Mouse (Mus musculus): ENCODE measurements around the gene Rapgef6. TPM values are rescaled to one million over a fixed set of nuclear protein-coding genes. Genes with fewer than 3 reads are reported as not detected.

Rapgef6 gene
- total and polyA plus RNA-seq, 2 experiments, result 8.7 to 14.1 TPM

- 0 out of 2 replicates have a peak overlapping the region, but pooled peaks have one; percentile 26 for H3K27ac ChIP-seq (replicated peaks; ENCODE audit: insufficient read depth, low read depth, low read length)
- WGBS, result 29% methylated on average over 2 of the region's 2 CpGs
- peaks cover 1% of the 10 kb centered on the region; the same call in 1 of the 2 replicates for H3K36me3 ChIP-seq (ENCODE audit: control insufficient read depth, insufficient read depth, low read length)
- DNase-seq (ENCODE audit: extremely low read depth, low read depth, low spot score), result peak; percentile 91
- H3K9ac ChIP-seq (ENCODE audit: low read depth, low read length), result no peak overlapping the region
- peaks cover 3% of the 10 kb centered on the region; the same call in 1 of the 2 replicates for H3K4me1 ChIP-seq (ENCODE audit: control insufficient read depth, insufficient read depth, low read length)
- H3K79me2 ChIP-seq (ENCODE audit: control insufficient read depth, insufficient read depth, low read length), result no peaks in the 10 kb centered on the region; the same call in 1 of the 2 replicates
- H3K27me3 ChIP-seq (ENCODE audit: control insufficient read depth, insufficient read depth, low read length), result no peaks in the 10 kb centered on the region
- H3K4me3 ChIP-seq (ENCODE audit: insufficient read depth, low read depth, low read length), result no peak overlapping the region
- TF ChIP-seq CTCF (IDR thresholded peaks at IDR 0.05; ENCODE audit: low read depth, low read length) (no peak), POLR2A (IDR thresholded peaks at IDR 0.05; ENCODE audit: extremely low read depth, insufficient read depth, low read length) (no peak)
Observed at GRCm38 (mm10) chr11:54574741-54575140, 52.1 kb downstream of the Rapgef6 start.

- Histone ChIP-seq H3K9ac (ENCODE audit: low read depth, low read length) (no peak overlapping the region), H3K36me3 (ENCODE audit: control insufficient read depth, insufficient read depth, low read length) (no peaks in the 10 kb centered on the region), H3K27ac (replicated peaks; ENCODE audit: insufficient read depth, low read depth, low read length) (no peak overlapping the region), H3K27me3 (ENCODE audit: control insufficient read depth, insufficient read depth, low read length) (no peaks in the 10 kb centered on the region), H3K79me2 (ENCODE audit: control insufficient read depth, insufficient read depth, low read length) (no peaks in the 10 kb centered on the region), H3K4me1 (ENCODE audit: control insufficient read depth, insufficient read depth, low read length) (no peaks in the 10 kb centered on the region), H3K4me3 (ENCODE audit: insufficient read depth, low read depth, low read length) (no peak overlapping the region)
- TF ChIP-seq CTCF (IDR thresholded peaks at IDR 0.05; ENCODE audit: low read depth, low read length) (no peak), POLR2A (IDR thresholded peaks at IDR 0.05; ENCODE audit: extremely low read depth, insufficient read depth, low read length) (no peak)
- no peak for DNase-seq (ENCODE audit: extremely low read depth, low read depth, low spot score)
- WGBS, result 85% methylated on average over 3 of the region's 3 CpGs
Observed at GRCm38 (mm10) chr11:54592585-54592984, 69.9 kb downstream of the Rapgef6 start.

GRCm38 (mm10) chr11:54594049-54594448 lies 71.4 kb downstream of the Rapgef6 start:
- Histone ChIP-seq H3K4me1 (ENCODE audit: control insufficient read depth, insufficient read depth, low read length) (no peaks in the 10 kb centered on the region), H3K4me3 (ENCODE audit: insufficient read depth, low read depth, low read length) (no peak overlapping the region), H3K79me2 (ENCODE audit: control insufficient read depth, insufficient read depth, low read length) (no peaks in the 10 kb centered on the region), H3K27ac (replicated peaks; ENCODE audit: insufficient read depth, low read depth, low read length) (no peak overlapping the region), H3K27me3 (ENCODE audit: control insufficient read depth, insufficient read depth, low read length) (no peaks in the 10 kb centered on the region), H3K36me3 (ENCODE audit: control insufficient read depth, insufficient read depth, low read length) (no peaks in the 10 kb centered on the region), H3K9ac (ENCODE audit: low read depth, low read length) (no peak overlapping the region)
- no peak for TF ChIP-seq POLR2A (IDR thresholded peaks at IDR 0.05; ENCODE audit: extremely low read depth, insufficient read depth, low read length)
- no peak for TF ChIP-seq CTCF (IDR thresholded peaks at IDR 0.05; ENCODE audit: low read depth, low read length)
- DNase-seq (ENCODE audit: extremely low read depth, low read depth, low spot score), result no peak
- WGBS, result 95% methylated on average over 2 of the region's 2 CpGs

- no peaks in the 10 kb centered on the region for H3K4me1 ChIP-seq (ENCODE audit: control insufficient read depth, insufficient read depth, low read length)
- no peak overlapping the region for H3K27ac ChIP-seq (replicated peaks; ENCODE audit: insufficient read depth, low read depth, low read length)
- WGBS, result 83% methylated on average over 4 of the region's 4 CpGs
- no peaks in the 10 kb centered on the region for H3K36me3 ChIP-seq (ENCODE audit: control insufficient read depth, insufficient read depth, low read length)
- TF ChIP-seq CTCF (IDR thresholded peaks at IDR 0.05; ENCODE audit: low read depth, low read length), result no peak
- DNase-seq (ENCODE audit: extremely low read depth, low read depth, low spot score), result no peak
- H3K27me3 ChIP-seq (ENCODE audit: control insufficient read depth, insufficient read depth, low read length), result no peaks in the 10 kb centered on the region
- no peak overlapping the region for H3K4me3 ChIP-seq (ENCODE audit: insufficient read depth, low read depth, low read length)
- no peaks in the 10 kb centered on the region for H3K79me2 ChIP-seq (ENCODE audit: control insufficient read depth, insufficient read depth, low read length)
- no peak overlapping the region for H3K9ac ChIP-seq (ENCODE audit: low read depth, low read length)
Observed at GRCm38 (mm10) chr11:54595053-54595452, 72.4 kb downstream of the Rapgef6 start.

- 95% methylated on average over 8 of the region's 8 CpGs for WGBS
- Histone ChIP-seq H3K36me3 (ENCODE audit: control insufficient read depth, insufficient read depth, low read length) (no peaks in the 10 kb centered on the region), H3K79me2 (ENCODE audit: control insufficient read depth, insufficient read depth, low read length) (no peaks in the 10 kb centered on the region)
Observed at GRCm38 (mm10) chr11:54595905-54596555, 73.4 kb downstream of the Rapgef6 start.

GRCm38 (mm10) chr11:54597902-54598447 lies 75.3 kb downstream of the Rapgef6 start:
- no peak overlapping the region for H3K9ac ChIP-seq (ENCODE audit: low read depth, low read length)
- H3K36me3 ChIP-seq (ENCODE audit: control insufficient read depth, insufficient read depth, low read length), result no peaks in the 10 kb centered on the region
- TF ChIP-seq CTCF (IDR thresholded peaks at IDR 0.05; ENCODE audit: low read depth, low read length) (no peak), POLR2A (IDR thresholded peaks at IDR 0.05; ENCODE audit: extremely low read depth, insufficient read depth, low read length) (no peak)
- no peaks in the 10 kb centered on the region for H3K27me3 ChIP-seq (ENCODE audit: control insufficient read depth, insufficient read depth, low read length)
- DNase-seq (ENCODE audit: extremely low read depth, low read depth, low spot score), result peak; percentile 5
- 72% methylated on average over 1 of the region's 1 CpGs for WGBS
- no peak overlapping the region for H3K27ac ChIP-seq (replicated peaks; ENCODE audit: insufficient read depth, low read depth, low read length)
- H3K4me1 ChIP-seq (ENCODE audit: control insufficient read depth, insufficient read depth, low read length), result no peaks in the 10 kb centered on the region
- no peaks in the 10 kb centered on the region for H3K79me2 ChIP-seq (ENCODE audit: control insufficient read depth, insufficient read depth, low read length)
- no peak overlapping the region for H3K4me3 ChIP-seq (ENCODE audit: insufficient read depth, low read depth, low read length)

More at GRCm38 (mm10) chr11:54595905-54596555, 73.4 kb downstream of the Rapgef6 start:
- Histone ChIP-seq H3K27ac (replicated peaks; ENCODE audit: insufficient read depth, low read depth, low read length) (no peak overlapping the region), H3K4me3 (ENCODE audit: insufficient read depth, low read depth, low read length) (no peak overlapping the region), H3K9ac (ENCODE audit: low read depth, low read length) (no peak overlapping the region), H3K27me3 (ENCODE audit: control insufficient read depth, insufficient read depth, low read length) (no peaks in the 10 kb centered on the region), H3K4me1 (ENCODE audit: control insufficient read depth, insufficient read depth, low read length) (no peaks in the 10 kb centered on the region)
- TF ChIP-seq CTCF (IDR thresholded peaks at IDR 0.05; ENCODE audit: low read depth, low read length), result no peak
- no peak for TF ChIP-seq POLR2A (IDR thresholded peaks at IDR 0.05; ENCODE audit: extremely low read depth, insufficient read depth, low read length)
- no peak for DNase-seq (ENCODE audit: extremely low read depth, low read depth, low spot score)
